Mouse (Mus musculus) neural tube, embryonic 13.5 days (tissue): Measurements from ENCODE around the gene Rfxap. TPM values are rescaled to one million over a fixed set of nuclear protein-coding genes. Genes with fewer than 3 reads are reported as not detected.

Source experiments
- ATAC-seq: fragments of 200-750 bp; cut with Nextera tagmentation; 2 replicates; pipeline ENCODE4 v1.8.0; 2017; ENCODE audit warnings: low read depth, mild to moderate bottlenecking, moderate TSS enrichment, moderate library complexity
- H3K27ac ChIP-seq: fragments of 300-500 bp; sonication (generic); replicated peaks from 2 replicates; pipeline ENCODE4 v1.5.1; 2015; ENCODE audit warnings: moderate library complexity, mild to moderate bottlenecking, inconsistent platforms
- H3K27me3 ChIP-seq: fragments of 300-500 bp; sonication (generic); 2 replicates; pipeline ENCODE4 v1.6.1; 2015; ENCODE audit warnings: mild to moderate bottlenecking, inconsistent platforms
- H3K36me3 ChIP-seq: fragments of 300-500 bp; sonication (generic); 2 replicates; pipeline ENCODE4 v1.6.1; 2015; ENCODE audit warnings: mild to moderate bottlenecking, inconsistent platforms
- H3K4me1 ChIP-seq: fragments of 300-500 bp; sonication (generic); replicated peaks from 2 replicates; pipeline ENCODE4 v1.6.1; 2015; ENCODE audit warnings: inconsistent platforms
- H3K4me2 ChIP-seq: fragments of 300-500 bp; sonication (generic); 2 replicates; pipeline ENCODE4 v1.6.1; 2015; ENCODE audit warnings: inconsistent platforms, mild to moderate bottlenecking, moderate library complexity
- H3K4me3 ChIP-seq: fragments of 300-500 bp; sonication (generic); 2 replicates; pipeline ENCODE4 v1.5.1; 2015; ENCODE audit warnings: mild to moderate bottlenecking, inconsistent platforms
- H3K9ac ChIP-seq: fragments of 300-500 bp; sonication (generic); 2 replicates; pipeline ENCODE4 v1.6.1; 2015; ENCODE audit warnings: moderate library complexity, mild to moderate bottlenecking, inconsistent platforms
- H3K9me3 ChIP-seq: fragments of 300-500 bp; sonication (generic); 2 replicates; pipeline ENCODE4 v1.6.1; 2016; ENCODE audit warnings: inconsistent platforms
- WGBS: fragments of 180-500 bp; shearing (Covaris S2); methylation state at CpG from one replicate; pipeline ENCODE4 v1.1.7; 2015; 5-methylcytosine and 5-hydroxymethylcytosine counted together
- polyA plus RNA-seq: library from polyadenylated mRNA; unstranded; fragments of >200 nt; fragmentation: Nextera tagmentation; extraction: Ambion mirVana; gene quantifications from 2 replicates; pipeline ENCODE4 v1.2.1, GENCODE M21; 2015

Gene Rfxap
- polyA plus RNA-seq, 1 experiment from 2014 or later: 41.5 TPM

DNA sequence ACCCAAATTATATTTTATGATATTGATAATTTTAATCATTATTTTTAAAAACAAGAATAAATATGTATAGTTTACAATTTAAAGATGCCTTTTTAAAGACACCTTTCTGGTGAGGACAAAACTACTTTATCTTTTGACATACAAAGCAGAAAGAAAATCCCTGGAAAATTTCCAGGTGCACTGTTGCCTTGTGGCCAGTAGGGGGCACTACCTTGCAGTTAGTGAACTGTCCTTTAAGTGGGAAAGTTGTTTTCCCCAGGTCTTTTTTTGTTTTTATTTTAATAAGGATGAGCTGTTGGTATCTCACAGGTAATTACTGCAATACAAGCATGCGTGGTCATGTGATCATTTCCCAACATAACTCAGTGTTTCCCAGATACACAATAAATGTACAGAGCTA is 11.8 kb downstream of the Rfxap start:
- H3K27ac ChIP-seq: no peak overlapping the region
- no peaks in the 10 kb centered on the region for H3K4me1 ChIP-seq
- H3K4me3 ChIP-seq: no peak overlapping the region
- ATAC-seq: no peak
- no peak overlapping the region for H3K4me2 ChIP-seq
- H3K9me3 ChIP-seq: peaks cover 5% of the 10 kb centered on the region; the same call in 1 of the 2 replicates
- H3K36me3 ChIP-seq: peaks cover 5% of the 10 kb centered on the region; the same call in 1 of the 2 replicates
- no peaks in the 10 kb centered on the region for H3K27me3 ChIP-seq
- H3K9ac ChIP-seq: no peak overlapping the region
- WGBS: 95% methylated on average over 1 of the region's 1 CpGs

DNA sequence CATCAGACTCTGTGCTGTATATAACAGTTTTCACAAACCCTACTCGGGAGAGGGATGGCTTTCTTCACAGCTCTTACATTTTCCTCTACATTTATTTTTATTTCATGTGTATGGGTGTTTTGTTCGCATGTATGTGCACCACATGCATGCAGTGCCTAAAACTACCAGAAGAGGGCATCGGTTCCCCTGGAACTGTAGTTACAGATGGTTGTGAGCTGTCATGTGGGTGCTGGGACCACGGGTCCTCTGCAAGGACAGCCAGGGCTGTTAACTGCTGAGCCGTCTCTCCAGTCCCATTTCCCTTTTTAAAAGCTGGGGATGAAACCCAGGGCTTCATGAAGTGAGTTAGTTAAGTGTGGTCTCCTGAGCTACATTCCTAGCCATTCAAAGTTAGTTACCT is 12.2 kb downstream of the Rfxap start:
- Histone ChIP-seq H3K4me1 (no peaks in the 10 kb centered on the region), H3K27ac (no peak overlapping the region), H3K9me3 (peaks cover 5% of the 10 kb centered on the region; the same call in 1 of the 2 replicates), H3K4me2 (no peak overlapping the region), H3K9ac (no peak overlapping the region), H3K27me3 (no peaks in the 10 kb centered on the region), H3K4me3 (no peak overlapping the region), H3K36me3 (peaks cover 5% of the 10 kb centered on the region; the same call in 1 of the 2 replicates)
- no peak for ATAC-seq
- 93% methylated on average over 5 of the region's 5 CpGs for WGBS

DNA sequence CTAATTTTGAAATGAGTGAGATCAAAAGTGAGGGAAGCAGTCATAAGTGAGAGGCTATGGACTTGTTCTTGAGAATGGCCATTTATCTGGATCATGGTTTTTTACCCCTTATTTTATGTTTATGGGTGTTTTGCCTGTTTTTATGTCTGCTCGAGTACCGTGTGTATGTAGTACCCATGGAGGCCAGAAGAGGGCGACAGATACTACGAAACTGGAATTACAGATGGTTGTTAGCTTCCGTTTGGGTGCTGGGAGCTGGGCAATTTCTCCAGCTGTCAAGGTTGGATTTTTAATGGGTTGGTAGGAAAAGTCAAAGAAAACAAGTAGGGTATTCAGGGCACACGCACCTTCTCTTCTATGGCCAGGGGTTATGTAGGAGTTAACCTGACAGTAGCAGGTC is 13.8 kb downstream of the Rfxap start:
- Histone ChIP-seq H3K9me3 (peaks cover 5% of the 10 kb centered on the region; the same call in 1 of the 2 replicates), H3K9ac (no peak overlapping the region), H3K27ac (no peak overlapping the region), H3K4me3 (no peak overlapping the region), H3K27me3 (no peaks in the 10 kb centered on the region), H3K4me1 (no peaks in the 10 kb centered on the region), H3K36me3 (peaks cover 5% of the 10 kb centered on the region; the same call in 1 of the 2 replicates), H3K4me2 (no peak overlapping the region)
- WGBS: 84% methylated on average over 6 of the region's 6 CpGs
- no peak for ATAC-seq

- no peak overlapping the region for H3K4me2 ChIP-seq
- no peaks in the 10 kb centered on the region for H3K4me1 ChIP-seq
- peaks cover 5% of the 10 kb centered on the region; the same call in 1 of the 2 replicates for H3K9me3 ChIP-seq
- H3K4me3 ChIP-seq: no peak overlapping the region
- no peak overlapping the region for H3K9ac ChIP-seq
- H3K36me3 ChIP-seq: peaks cover 5% of the 10 kb centered on the region; the same call in 1 of the 2 replicates
- 83% methylated on average over 10 of the region's 10 CpGs for WGBS
- no peak overlapping the region for H3K27ac ChIP-seq
- no peak for ATAC-seq
- H3K27me3 ChIP-seq: no peaks in the 10 kb centered on the region
Measured at GRCm38 (mm10) chr3:54791822-54792677, 15.5 kb downstream of the Rfxap start.

DNA sequence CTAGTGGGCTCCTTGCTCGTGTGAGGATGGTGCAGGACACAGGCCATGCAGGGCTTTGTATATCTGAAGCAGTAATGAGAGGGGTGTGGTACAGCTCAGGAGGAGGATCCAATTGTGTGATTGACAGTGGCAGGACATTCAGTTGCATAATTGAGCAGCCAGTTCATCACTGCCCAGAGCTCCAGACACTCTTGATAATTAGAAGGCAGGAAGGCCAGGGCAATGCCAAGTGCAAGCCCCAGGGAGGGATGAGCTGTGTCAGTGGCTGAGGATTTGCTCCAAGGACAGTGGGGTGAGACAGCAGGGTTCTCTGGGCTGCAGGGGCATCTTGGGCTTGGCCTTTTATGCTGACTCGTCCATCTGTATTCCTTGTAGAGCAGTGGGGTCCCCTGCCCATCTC is 17.0 kb downstream of the Rfxap start:
- WGBS: 54% methylated on average over 2 of the region's 2 CpGs
- no peaks in the 10 kb centered on the region for H3K27me3 ChIP-seq
- H3K27ac ChIP-seq: no peak overlapping the region
- H3K9ac ChIP-seq: no peak overlapping the region
- H3K9me3 ChIP-seq: peaks cover 5% of the 10 kb centered on the region; the same call in 1 of the 2 replicates
- peaks cover 5% of the 10 kb centered on the region; the same call in 1 of the 2 replicates for H3K36me3 ChIP-seq
- H3K4me1 ChIP-seq: no peaks in the 10 kb centered on the region
- no peak overlapping the region for H3K4me3 ChIP-seq
- no peak overlapping the region for H3K4me2 ChIP-seq
- ATAC-seq: 0 out of 2 replicates have a peak, but pooled peaks have one; percentile 19

DNA sequence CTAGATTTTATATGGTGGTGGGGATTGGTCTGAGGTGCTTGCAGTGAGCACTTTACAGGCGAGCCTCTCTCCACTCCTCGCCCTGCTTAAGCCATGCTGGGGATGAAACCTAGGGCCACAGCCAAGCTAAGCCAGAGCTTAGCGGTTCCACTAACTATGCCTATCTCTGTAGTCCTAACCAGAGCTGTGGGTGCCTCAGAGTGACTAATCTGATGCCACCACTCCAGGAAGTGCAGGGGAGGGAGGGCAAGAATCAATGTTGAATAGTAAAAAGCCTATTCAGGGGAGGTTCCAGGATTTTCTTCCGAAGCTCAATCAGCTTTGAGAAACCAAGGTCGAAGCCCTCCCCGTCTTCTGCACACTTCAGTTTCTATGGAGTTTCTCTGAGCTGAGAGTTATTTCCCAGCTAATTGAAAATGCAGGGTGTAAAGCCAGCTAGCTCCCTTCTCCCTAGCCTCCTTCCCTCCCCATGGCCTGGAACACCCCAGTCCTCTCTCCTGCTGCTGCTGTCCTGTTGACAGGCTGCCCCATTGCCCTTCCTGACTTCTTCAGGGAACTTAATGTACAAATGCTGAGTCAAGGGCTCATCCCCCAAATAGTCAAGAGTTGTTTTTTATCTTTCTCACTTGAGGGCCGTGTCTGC is 31.5 kb downstream of the Rfxap start:
- 75% methylated on average over 7 of the region's 7 CpGs for WGBS
- Histone ChIP-seq H3K27ac (no peak overlapping the region), H3K9me3 (peaks cover 7% of the 10 kb centered on the region), H3K9ac (no peak overlapping the region), H3K4me2 (no peak overlapping the region), H3K4me1 (0 out of 2 replicates have a peak, but pooled peaks cover 3% of the 10 kb centered on the region), H3K36me3 (no peaks in the 10 kb centered on the region), H3K4me3 (no peak overlapping the region), H3K27me3 (no peaks in the 10 kb centered on the region)
- no peak for ATAC-seq

GRCm38 (mm10) chr3:54773613-54774012 is 34.0 kb downstream of the Rfxap start:
- H3K4me2 ChIP-seq: no peak overlapping the region
- whole genome bisulfite sequencing: 83% methylated on average over 6 of the region's 6 CpGs
- H3K4me1 ChIP-seq: 0 out of 2 replicates have a peak, but pooled peaks cover 3% of the 10 kb centered on the region
- no peak overlapping the region for H3K4me3 ChIP-seq
- H3K36me3 ChIP-seq: no peaks in the 10 kb centered on the region
- no peak for ATAC-seq
- peaks cover 5% of the 10 kb centered on the region for H3K9me3 ChIP-seq
- H3K9ac ChIP-seq: no peak overlapping the region
- H3K27ac ChIP-seq: no peak overlapping the region
- H3K27me3 ChIP-seq: no peaks in the 10 kb centered on the region

DNA sequence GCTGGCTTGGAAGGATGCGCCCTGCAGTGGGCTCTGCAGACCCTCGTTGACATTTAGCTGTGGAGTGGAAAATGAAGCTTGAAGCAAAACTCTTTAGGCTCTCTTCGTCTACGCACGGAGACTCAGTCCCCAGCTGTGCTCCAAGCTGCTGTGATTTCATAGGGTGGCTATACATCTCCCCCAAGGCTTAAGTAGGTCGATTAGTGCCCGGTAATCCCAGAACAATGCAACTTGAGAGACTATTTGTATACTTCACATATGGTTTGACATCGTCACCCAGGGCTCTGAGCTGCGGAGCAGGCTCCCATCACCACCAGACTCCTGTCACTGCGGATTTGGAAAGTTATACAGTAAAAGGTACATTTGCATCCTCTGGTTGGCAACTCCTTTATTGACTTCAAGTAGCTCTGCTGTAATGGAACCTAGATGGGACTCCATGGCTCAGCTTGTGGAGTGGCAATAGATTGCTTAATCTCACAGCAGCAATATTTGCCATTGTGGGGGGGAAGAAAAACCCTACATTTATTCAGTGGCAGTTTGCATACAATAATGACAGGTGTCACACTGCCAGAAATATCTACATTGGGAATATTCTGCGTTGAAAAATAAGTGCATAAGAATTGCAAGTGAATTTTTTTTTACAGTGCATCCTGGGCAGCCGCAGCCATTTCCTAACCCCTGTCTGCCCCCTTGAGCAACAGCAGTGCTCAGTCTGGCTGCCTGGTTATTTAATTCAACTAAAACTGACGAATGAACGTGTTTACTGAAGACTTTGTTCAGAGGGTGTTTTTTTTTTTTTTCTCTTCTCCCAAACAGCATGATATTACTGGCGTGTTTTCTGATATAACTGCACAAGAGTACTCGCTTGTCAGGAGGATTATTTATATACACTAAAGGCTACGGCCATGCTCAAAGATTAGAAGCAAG is 38.0 kb downstream of the Rfxap start:
- H3K4me3 ChIP-seq: no peak overlapping the region
- H3K4me1 ChIP-seq: no peaks in the 10 kb centered on the region
- ATAC-seq: no peak
- H3K27ac ChIP-seq: no peak overlapping the region
- no peaks in the 10 kb centered on the region for H3K27me3 ChIP-seq
- H3K36me3 ChIP-seq: no peaks in the 10 kb centered on the region
- no peak overlapping the region for H3K4me2 ChIP-seq
- peaks cover 5% of the 10 kb centered on the region for H3K9me3 ChIP-seq
- H3K9ac ChIP-seq: no peak overlapping the region
- 78% methylated on average over 17 of the region's 17 CpGs for WGBS

DNA sequence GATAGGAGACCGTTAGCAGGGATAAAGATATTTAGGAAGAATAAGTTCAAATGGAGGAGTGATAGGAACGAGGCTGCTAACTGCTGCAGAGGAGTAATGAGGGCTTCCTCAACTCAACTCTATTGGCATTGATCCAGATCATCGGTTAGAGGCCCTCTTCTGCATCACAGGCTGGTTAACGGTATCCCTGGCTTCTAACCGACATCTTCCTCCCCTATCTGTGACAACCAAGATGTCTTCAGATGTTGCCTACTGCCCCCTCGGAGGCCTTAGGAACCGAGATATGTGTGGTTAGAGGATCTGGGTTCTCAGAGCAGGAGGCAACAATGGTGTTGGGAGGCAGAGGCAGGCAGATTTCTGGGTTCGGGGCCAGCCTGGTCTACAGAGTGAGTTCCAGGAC is 39.0 kb downstream of the Rfxap start:
- WGBS: 91% methylated on average over 8 of the region's 8 CpGs
- ATAC-seq: no peak
- Histone ChIP-seq H3K27ac (no peak overlapping the region), H3K9me3 (peaks cover 2% of the 10 kb centered on the region), H3K36me3 (no peaks in the 10 kb centered on the region), H3K4me2 (no peak overlapping the region), H3K4me1 (no peaks in the 10 kb centered on the region), H3K27me3 (no peaks in the 10 kb centered on the region), H3K4me3 (no peak overlapping the region), H3K9ac (no peak overlapping the region)

GRCm38 (mm10) chr3:54766811-54767210 is 40.8 kb downstream of the Rfxap start:
- WGBS: 88% methylated on average over 5 of the region's 5 CpGs
- Histone ChIP-seq H3K36me3 (no peaks in the 10 kb centered on the region), H3K4me3 (no peak overlapping the region), H3K4me1 (no peaks in the 10 kb centered on the region), H3K27me3 (no peaks in the 10 kb centered on the region), H3K9ac (no peak overlapping the region), H3K4me2 (no peak overlapping the region), H3K9me3 (no peaks in the 10 kb centered on the region), H3K27ac (no peak overlapping the region)
- no peak for ATAC-seq

DNA sequence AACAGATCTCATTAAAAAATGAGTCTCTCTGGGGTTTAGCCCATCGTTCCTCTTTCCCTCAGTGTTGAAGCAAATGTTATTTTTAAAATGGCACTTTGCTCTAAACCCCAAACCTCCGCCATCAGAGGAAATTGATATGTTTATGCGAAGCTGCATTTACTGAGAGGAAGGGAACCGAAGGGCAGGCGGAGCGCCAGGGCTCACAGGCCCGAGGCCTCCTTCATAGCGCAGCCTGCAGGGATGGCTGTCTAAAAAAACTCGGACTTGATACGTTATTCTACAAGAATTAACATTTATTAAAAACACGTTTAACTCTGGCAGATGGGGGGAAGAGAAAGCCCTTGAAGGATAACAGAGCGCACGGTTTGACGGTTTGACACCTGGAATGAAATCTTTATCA is 41.6 kb downstream of the Rfxap start:
- no peak overlapping the region for H3K9ac ChIP-seq
- H3K4me1 ChIP-seq: 0 out of 2 replicates have a peak, but pooled peaks cover under 1% of the 10 kb centered on the region
- no peaks in the 10 kb centered on the region for H3K9me3 ChIP-seq
- 82% methylated on average over 14 of the region's 14 CpGs for WGBS
- no peak overlapping the region for H3K4me2 ChIP-seq
- no peak overlapping the region for H3K4me3 ChIP-seq
- H3K27me3 ChIP-seq: no peaks in the 10 kb centered on the region
- no peaks in the 10 kb centered on the region for H3K36me3 ChIP-seq
- ATAC-seq: no peak
- no peak overlapping the region for H3K27ac ChIP-seq
